Mouse (Mus musculus) lung, embryonic 14.5 days (tissue): ENCODE data around the gene Glrx2. TPM values are rescaled to one million over a fixed set of nuclear protein-coding genes. Genes with fewer than 3 reads are reported as not detected.

Experiments used
- ATAC-seq: fragments of 200-750 bp; cut with Nextera tagmentation; 2 replicates; pipeline ENCODE4 v1.8.0; 2017; ENCODE audit warnings: mild to moderate bottlenecking, moderate TSS enrichment, moderate library complexity; ENCODE audit not compliant: insufficient read depth
- DNase-seq: peaks from one replicate; pipeline ENCODE4 v3.0.0-alpha.2; 2015
- H3K27ac ChIP-seq: fragments of 300-500 bp; sonication (generic); 2 replicates; pipeline ENCODE4 v1.5.1; 2014; ENCODE audit warnings: low read depth, mild to moderate bottlenecking, moderate library complexity
- H3K27me3 ChIP-seq: fragments of 300-500 bp; sonication (generic); 2 replicates; pipeline ENCODE4 v1.6.1; 2014; ENCODE audit warnings: low read length, control low read depth; ENCODE audit not compliant: insufficient read depth
- H3K36me3 ChIP-seq: fragments of 300-500 bp; sonication (generic); 2 replicates; pipeline ENCODE4 v1.6.1; 2014; ENCODE audit warnings: control low read depth; ENCODE audit not compliant: insufficient read depth
- H3K4me1 ChIP-seq: fragments of 300-500 bp; sonication (generic); 2 replicates; pipeline ENCODE4 v1.6.1; 2014; ENCODE audit warnings: antibody characterized with exemption, control low read depth; ENCODE audit not compliant: insufficient read depth
- H3K4me2 ChIP-seq: fragments of 300-500 bp; sonication (generic); 2 replicates; pipeline ENCODE4 v1.6.1; 2014; ENCODE audit warnings: mild to moderate bottlenecking
- H3K4me3 ChIP-seq: fragments of 300-500 bp; sonication (generic); 2 replicates; pipeline ENCODE4 v1.5.1; 2014; ENCODE audit warnings: low read depth, low read length
- H3K9ac ChIP-seq: fragments of 300-500 bp; sonication (generic); 2 replicates; pipeline ENCODE4 v1.6.1; 2014
- H3K9me3 ChIP-seq: fragments of 300-500 bp; sonication (generic); 2 replicates; pipeline ENCODE4 v1.6.1; 2016; ENCODE audit warnings: low read depth, low read length, control low read depth
- CTCF ChIP-seq: IDR thresholded peaks from 2 replicates; pipeline ENCODE4 v1.5.1; 2016; ENCODE audit warnings: antibody characterized with exemption, low read depth
- WGBS: fragments of 180-500 bp; shearing (Covaris S2); extraction: QIAGEN DNeasy Blood & Tissue Kit; methylation state at CpG from one replicate; pipeline ENCODE4 v1.1.7; 2014; 5-methylcytosine and 5-hydroxymethylcytosine counted together
- polyA plus RNA-seq: library from polyadenylated mRNA; unstranded; fragments of >200 nt; fragmentation: Nextera tagmentation; extraction: Ambion mirVana; gene quantifications from 2 replicates; pipeline ENCODE4 v1.2.1, GENCODE M21; 2014

Glrx2 gene
- polyA plus RNA-seq, 1 experiment from 2014 or later, result 69.1 TPM

GRCm38 (mm10) chr1:143707006-143707405 is 9.1 kb upstream of the Glrx2 start:
- ATAC-seq (no peak), DNase-seq (peak; percentile 47)
- Histone ChIP-seq H3K4me2 (no peak overlapping the region), H3K4me3 (no peak overlapping the region), H3K27me3 (no peaks in the 10 kb centered on the region; the same call in 1 of the 2 replicates), H3K4me1 (no peaks in the 10 kb centered on the region), H3K36me3 (no peaks in the 10 kb centered on the region), H3K9me3 (no peaks in the 10 kb centered on the region), H3K9ac (no peak overlapping the region), H3K27ac (no peak overlapping the region)
- TF ChIP-seq CTCF, result no peak
- 48% methylated on average over 4 of the region's 4 CpGs for WGBS

GRCm38 (mm10) chr1:143708361-143708760 is 7.8 kb upstream of the Glrx2 start:
- Histone ChIP-seq H3K4me2 (no peak overlapping the region), H3K36me3 (no peaks in the 10 kb centered on the region), H3K27me3 (no peaks in the 10 kb centered on the region; the same call in 1 of the 2 replicates), H3K4me3 (no peak overlapping the region), H3K4me1 (no peaks in the 10 kb centered on the region), H3K9ac (no peak overlapping the region), H3K9me3 (no peaks in the 10 kb centered on the region), H3K27ac (no peak overlapping the region)
- WGBS, result 61% methylated on average over 6 of the region's 6 CpGs
- no peak for DNase-seq
- no peak for ATAC-seq
- no peak for TF ChIP-seq CTCF

GRCm38 (mm10) chr1:143709966-143710626 is 6.0 kb upstream of the Glrx2 start:
- WGBS, result 64% methylated on average over 7 of the region's 7 CpGs
- Histone ChIP-seq H3K9ac (no peak overlapping the region), H3K27me3 (no peaks in the 10 kb centered on the region; the same call in 1 of the 2 replicates), H3K4me3 (no peak overlapping the region), H3K27ac (no peak overlapping the region), H3K4me2 (no peak overlapping the region), H3K36me3 (no peaks in the 10 kb centered on the region), H3K9me3 (no peaks in the 10 kb centered on the region), H3K4me1 (no peaks in the 10 kb centered on the region)
- TF ChIP-seq CTCF, result no peak
- ATAC-seq (no peak; the same call in 1 of the 2 replicates), DNase-seq (no peak)

- H3K36me3 ChIP-seq, result no peaks in the 10 kb centered on the region
- H3K4me3 ChIP-seq, result no peak overlapping the region
- no peak for TF ChIP-seq CTCF
- H3K9ac ChIP-seq, result no peak overlapping the region
- DNase-seq (no peak), ATAC-seq (no peak; the same call in 1 of the 2 replicates)
- H3K4me2 ChIP-seq, result no peak overlapping the region
- H3K27ac ChIP-seq, result no peak overlapping the region
- no peaks in the 10 kb centered on the region for H3K9me3 ChIP-seq
- H3K27me3 ChIP-seq, result no peaks in the 10 kb centered on the region
- 47% methylated on average over 5 of the region's 5 CpGs for WGBS
- H3K4me1 ChIP-seq, result no peaks in the 10 kb centered on the region
Measured at GRCm38 (mm10) chr1:143710627-143710976, 5.5 kb upstream of the Glrx2 start.

- Histone ChIP-seq H3K4me3 (no peak overlapping the region), H3K27me3 (no peaks in the 10 kb centered on the region), H3K27ac (no peak overlapping the region), H3K36me3 (no peaks in the 10 kb centered on the region), H3K4me2 (no peak overlapping the region), H3K9me3 (no peaks in the 10 kb centered on the region), H3K9ac (no peak overlapping the region), H3K4me1 (no peaks in the 10 kb centered on the region)
- WGBS, result 79% methylated on average over 5 of the region's 5 CpGs
- ATAC-seq (no peak), DNase-seq (no peak)
- no peak for TF ChIP-seq CTCF
Measured at GRCm38 (mm10) chr1:143724456-143725064, 8.4 kb downstream of the Glrx2 start.

- no peaks in the 10 kb centered on the region for H3K36me3 ChIP-seq
- H3K4me2 ChIP-seq, result no peak overlapping the region
- no peak overlapping the region for H3K9ac ChIP-seq
- H3K9me3 ChIP-seq, result no peaks in the 10 kb centered on the region
- WGBS, result 48% methylated on average over 9 of the region's 9 CpGs
- ATAC-seq (no peak), DNase-seq (no peak)
- H3K27ac ChIP-seq, result no peak overlapping the region
- H3K4me3 ChIP-seq, result no peak overlapping the region
- no peaks in the 10 kb centered on the region for H3K4me1 ChIP-seq
- H3K27me3 ChIP-seq, result no peaks in the 10 kb centered on the region
- no peak for TF ChIP-seq CTCF
Measured at GRCm38 (mm10) chr1:143727701-143728445, 11.7 kb downstream of the Glrx2 start.

GRCm38 (mm10) chr1:143730899-143731298 is 14.8 kb downstream of the Glrx2 start:
- Histone ChIP-seq H3K4me1 (no peaks in the 10 kb centered on the region), H3K9ac (no peak overlapping the region), H3K27ac (no peak overlapping the region), H3K27me3 (no peaks in the 10 kb centered on the region), H3K36me3 (no peaks in the 10 kb centered on the region), H3K9me3 (no peaks in the 10 kb centered on the region), H3K4me2 (no peak overlapping the region), H3K4me3 (no peak overlapping the region)
- ATAC-seq (no peak), DNase-seq (peak; percentile 62)
- 65% methylated on average over 2 of the region's 2 CpGs for WGBS
- peak; percentile 52 for TF ChIP-seq CTCF
